Mouse (Mus musculus) stomach, embryonic 15.5 days (tissue): Measurements from ENCODE around the gene Epb41l5. TPM values are rescaled to one million over a fixed set of nuclear protein-coding genes. Genes with fewer than 3 reads are reported as not detected.

Source experiments
- ATAC-seq: fragments of 200-750 bp; cut with Nextera tagmentation; 2 replicates; pipeline ENCODE4 v1.8.0; 2017; ENCODE audit warnings: low read depth, moderate number of reproducible peaks, moderate TSS enrichment; ENCODE audit not compliant: insufficient read depth, low FRiP score
- H3K27ac ChIP-seq: fragments of 300-500 bp; sonication (generic); 2 replicates; pipeline ENCODE4 v1.5.1; 2015; ENCODE audit warnings: mild to moderate bottlenecking, inconsistent platforms
- H3K27me3 ChIP-seq: fragments of 300-500 bp; sonication (generic); replicated peaks from 2 replicates; pipeline ENCODE4 v1.6.1; 2015; ENCODE audit warnings: inconsistent platforms
- H3K36me3 ChIP-seq: fragments of 300-500 bp; sonication (generic); 2 replicates; pipeline ENCODE4 v1.6.1; 2015; ENCODE audit warnings: inconsistent platforms
- H3K4me1 ChIP-seq: fragments of 300-500 bp; sonication (generic); 2 replicates; pipeline ENCODE4 v1.6.1; 2015; ENCODE audit warnings: inconsistent platforms
- H3K4me2 ChIP-seq: fragments of 300-500 bp; sonication (generic); 2 replicates; pipeline ENCODE4 v1.6.1; 2015; ENCODE audit warnings: mild to moderate bottlenecking, inconsistent platforms
- H3K4me3 ChIP-seq: fragments of 300-500 bp; sonication (generic); replicated peaks from 2 replicates; pipeline ENCODE4 v1.5.1; 2015; ENCODE audit warnings: inconsistent platforms
- H3K9ac ChIP-seq: fragments of 300-500 bp; sonication (generic); 2 replicates; pipeline ENCODE4 v1.6.1; 2015; ENCODE audit warnings: inconsistent platforms
- H3K9me3 ChIP-seq: fragments of 300-500 bp; sonication (generic); 2 replicates; pipeline ENCODE4 v1.6.1; 2016; ENCODE audit warnings: inconsistent platforms
- WGBS: fragments of 180-500 bp; shearing (Covaris S2); methylation state at CpG from one replicate; pipeline ENCODE4 v1.1.7; 2015; 5-methylcytosine and 5-hydroxymethylcytosine counted together
- polyA plus RNA-seq: library from polyadenylated mRNA; unstranded; fragments of >200 nt; fragmentation: Nextera tagmentation; extraction: Ambion mirVana; gene quantifications from 2 replicates; pipeline ENCODE4 v1.2.1, GENCODE M21; 2015

Epb41l5 gene
- polyA plus RNA-seq: 35.1 and 38.9 TPM in 2 replicates

GRCm38 (mm10) chr1:119648205-119649111 is at the start of gene Epb41l5:
Gene Epb41l5 (minus strand): TSS chr1:119649000.
- Histone ChIP-seq H3K4me1 (no peaks in the 10 kb centered on the region; the same call in 1 of the 2 replicates), H3K27ac (peak within 1 kb of the TSS; percentile 94), H3K27me3 (no peaks in the 10 kb centered on the region), H3K4me2 (peak within 1 kb of the TSS; percentile 74), H3K9ac (peak within 1 kb of the TSS; percentile 48), H3K4me3 (peak within 1 kb of the TSS; percentile 82), H3K36me3 (no peaks in the 10 kb centered on the region), H3K9me3 (no peaks in the 10 kb centered on the region)
- under 1% methylated on average over 85 of the region's 86 CpGs for WGBS
- peak; percentile 94 for ATAC-seq

- no peak overlapping the region for H3K4me3 ChIP-seq
- 98% methylated on average over 1 of the region's 1 CpGs for WGBS
- no peaks in the 10 kb centered on the region for H3K27me3 ChIP-seq
- H3K4me1 ChIP-seq: no peaks in the 10 kb centered on the region
- H3K9ac ChIP-seq: no peak overlapping the region
- H3K36me3 ChIP-seq: no peaks in the 10 kb centered on the region
- ATAC-seq: no peak
- no peak overlapping the region for H3K4me2 ChIP-seq
- H3K9me3 ChIP-seq: no peaks in the 10 kb centered on the region
- H3K27ac ChIP-seq: no peak overlapping the region
Measured at GRCm38 (mm10) chr1:119696860-119697259, 48.1 kb upstream of the Epb41l5 start.

GRCm38 (mm10) chr1:119685773-119686558 is 37.2 kb upstream of the Epb41l5 start:
- 86% methylated on average over 3 of the region's 3 CpGs for WGBS
- no peaks in the 10 kb centered on the region for H3K4me1 ChIP-seq
- no peak overlapping the region for H3K4me2 ChIP-seq
- no peak overlapping the region for H3K9ac ChIP-seq
- no peaks in the 10 kb centered on the region for H3K27me3 ChIP-seq
- H3K36me3 ChIP-seq: no peaks in the 10 kb centered on the region
- no peak overlapping the region for H3K4me3 ChIP-seq
- no peak for ATAC-seq
- H3K27ac ChIP-seq: no peak overlapping the region
- no peaks in the 10 kb centered on the region for H3K9me3 ChIP-seq

- 78% methylated on average over 2 of the region's 2 CpGs for WGBS
- Histone ChIP-seq H3K9me3 (no peaks in the 10 kb centered on the region), H3K4me3 (no peak overlapping the region), H3K36me3 (no peaks in the 10 kb centered on the region), H3K27ac (no peak overlapping the region), H3K9ac (no peak overlapping the region), H3K27me3 (no peaks in the 10 kb centered on the region), H3K4me1 (no peaks in the 10 kb centered on the region), H3K4me2 (no peak overlapping the region)
- no peak for ATAC-seq
Measured at GRCm38 (mm10) chr1:119681663-119682213, 32.9 kb upstream of the Epb41l5 start.

GRCm38 (mm10) chr1:119674984-119675383 is 26.2 kb upstream of the Epb41l5 start:
- no peaks in the 10 kb centered on the region for H3K27me3 ChIP-seq
- H3K9me3 ChIP-seq: no peaks in the 10 kb centered on the region
- no peak overlapping the region for H3K9ac ChIP-seq
- ATAC-seq: no peak
- no peak overlapping the region for H3K4me2 ChIP-seq
- WGBS: 58% methylated on average over 1 of the region's 1 CpGs
- no peak overlapping the region for H3K4me3 ChIP-seq
- H3K36me3 ChIP-seq: no peaks in the 10 kb centered on the region
- H3K27ac ChIP-seq: no peak overlapping the region
- H3K4me1 ChIP-seq: no peaks in the 10 kb centered on the region

GRCm38 (mm10) chr1:119666904-119667303 is 18.1 kb upstream of the Epb41l5 start:
- no peak overlapping the region for H3K27ac ChIP-seq
- no peaks in the 10 kb centered on the region for H3K27me3 ChIP-seq
- 84% methylated on average over 7 of the region's 7 CpGs for WGBS
- H3K36me3 ChIP-seq: no peaks in the 10 kb centered on the region
- H3K4me1 ChIP-seq: no peaks in the 10 kb centered on the region
- H3K9ac ChIP-seq: no peak overlapping the region
- H3K4me3 ChIP-seq: no peak overlapping the region
- H3K9me3 ChIP-seq: no peaks in the 10 kb centered on the region
- ATAC-seq: no peak; the same call in 1 of the 2 replicates
- no peak overlapping the region for H3K4me2 ChIP-seq

- H3K27ac ChIP-seq: no peak overlapping the region
- ATAC-seq: no peak
- H3K4me2 ChIP-seq: no peak overlapping the region
- H3K4me1 ChIP-seq: no peaks in the 10 kb centered on the region
- H3K27me3 ChIP-seq: no peaks in the 10 kb centered on the region
- H3K36me3 ChIP-seq: no peaks in the 10 kb centered on the region
- H3K4me3 ChIP-seq: no peak overlapping the region
- H3K9ac ChIP-seq: no peak overlapping the region
- no peaks in the 10 kb centered on the region for H3K9me3 ChIP-seq
- WGBS: 88% methylated on average over 2 of the region's 2 CpGs
Measured at GRCm38 (mm10) chr1:119654307-119654706, 5.5 kb upstream of the Epb41l5 start.

GRCm38 (mm10) chr1:119650386-119650785 is 1.6 kb upstream of the Epb41l5 start:
- no peak overlapping the region for H3K4me2 ChIP-seq
- 91% methylated on average over 5 of the region's 5 CpGs for WGBS
- H3K27me3 ChIP-seq: no peaks in the 10 kb centered on the region
- H3K4me1 ChIP-seq: no peaks in the 10 kb centered on the region; the same call in 1 of the 2 replicates
- H3K9ac ChIP-seq: no peak overlapping the region
- ATAC-seq: no peak
- no peaks in the 10 kb centered on the region for H3K9me3 ChIP-seq
- no peak overlapping the region for H3K4me3 ChIP-seq
- H3K36me3 ChIP-seq: no peaks in the 10 kb centered on the region
- H3K27ac ChIP-seq: no peak overlapping the region

- H3K4me3 ChIP-seq: no peak overlapping the region
- no peaks in the 10 kb centered on the region; the same call in 1 of the 2 replicates for H3K4me1 ChIP-seq
- H3K36me3 ChIP-seq: no peaks in the 10 kb centered on the region
- no peak for ATAC-seq
- H3K4me2 ChIP-seq: no peak overlapping the region
- no peaks in the 10 kb centered on the region for H3K27me3 ChIP-seq
- H3K9ac ChIP-seq: no peak overlapping the region
- H3K27ac ChIP-seq: no peak overlapping the region; the same call in 1 of the 2 replicates
- no peaks in the 10 kb centered on the region for H3K9me3 ChIP-seq
- WGBS: 33% methylated on average over 2 of the region's 2 CpGs
Measured at GRCm38 (mm10) chr1:119649627-119650026, 827 bp upstream of the Epb41l5 start.

GRCm38 (mm10) chr1:119646356-119646755 is 2.4 kb downstream of the Epb41l5 start:
- no peak overlapping the region for H3K27ac ChIP-seq
- no peaks in the 10 kb centered on the region for H3K9me3 ChIP-seq
- no peak for ATAC-seq
- peak overlapping the region; percentile 5; the same call in 1 of the 2 replicates for H3K4me2 ChIP-seq
- peaks cover 2% of the 10 kb centered on the region; the same call in 1 of the 2 replicates for H3K4me1 ChIP-seq
- H3K9ac ChIP-seq: no peak overlapping the region
- no peak overlapping the region for H3K4me3 ChIP-seq
- no peaks in the 10 kb centered on the region for H3K36me3 ChIP-seq
- H3K27me3 ChIP-seq: no peaks in the 10 kb centered on the region
- 66% methylated on average over 2 of the region's 2 CpGs for WGBS

- H3K27me3 ChIP-seq: no peaks in the 10 kb centered on the region
- no peaks in the 10 kb centered on the region for H3K9me3 ChIP-seq
- no peak overlapping the region for H3K4me2 ChIP-seq
- peaks cover 2% of the 10 kb centered on the region; the same call in 1 of the 2 replicates for H3K4me1 ChIP-seq
- no peaks in the 10 kb centered on the region for H3K36me3 ChIP-seq
- ATAC-seq: no peak
- no peak overlapping the region for H3K9ac ChIP-seq
- WGBS: 61% methylated on average over 12 of the region's 12 CpGs
- H3K27ac ChIP-seq: no peak overlapping the region
- H3K4me3 ChIP-seq: no peak overlapping the region
Measured at GRCm38 (mm10) chr1:119642367-119642766, 6.4 kb downstream of the Epb41l5 start.
